Mouse (Mus musculus): ENCODE data around the gene Smurf1.

The Smurf1 gene

DNA sequence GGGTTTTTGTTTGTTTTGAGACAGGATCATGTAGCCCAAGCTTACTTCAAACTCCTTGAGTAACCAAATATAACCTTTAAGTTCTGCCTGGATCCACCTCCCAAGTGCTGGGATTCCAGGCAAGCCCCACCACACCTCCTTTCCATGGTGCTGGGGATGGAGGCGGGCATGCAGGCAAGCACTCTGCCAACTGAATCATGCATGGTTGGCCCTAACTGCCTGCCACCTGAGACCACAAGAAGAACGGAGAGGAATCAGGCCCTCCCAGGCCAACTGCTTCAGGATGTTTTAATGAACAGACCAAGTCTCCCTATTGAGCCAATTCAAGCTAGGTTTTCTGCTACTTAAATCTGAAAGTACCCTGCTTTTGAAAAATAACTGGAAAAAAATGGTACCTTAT, 13.1 kb downstream of the Smurf1 start:
- DNase-seq, result no peak

DNA sequence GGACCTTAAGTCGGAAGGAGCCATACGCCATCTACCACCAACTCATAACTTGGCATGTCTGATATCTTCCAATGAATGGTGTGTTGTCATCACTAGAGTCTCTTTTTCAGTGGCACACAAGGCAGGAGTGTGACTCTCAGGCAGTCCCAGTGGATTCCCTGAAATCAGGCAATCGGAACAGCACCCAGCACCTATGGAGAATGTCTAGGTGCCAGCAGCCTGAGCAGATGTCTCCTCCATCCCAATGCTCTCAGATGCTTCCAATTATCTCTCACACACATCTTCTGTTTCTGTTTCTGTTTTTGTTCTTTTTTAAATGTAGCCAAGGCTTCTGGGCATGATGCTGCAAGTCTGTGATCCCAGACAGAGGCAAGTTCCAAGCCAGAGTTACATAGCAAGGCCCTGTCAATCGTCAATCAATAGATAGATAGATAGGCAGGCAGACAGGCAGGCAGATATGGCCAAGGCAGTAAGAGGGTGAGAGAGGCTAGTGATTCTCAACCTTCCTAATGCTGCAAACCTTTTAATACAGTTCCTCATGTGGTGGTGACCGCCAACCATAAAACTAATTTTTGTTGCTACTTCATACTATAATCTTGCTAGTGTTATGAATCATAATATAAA, 15.1 kb downstream of the Smurf1 start:
- DNase-seq, result no peak

DNA sequence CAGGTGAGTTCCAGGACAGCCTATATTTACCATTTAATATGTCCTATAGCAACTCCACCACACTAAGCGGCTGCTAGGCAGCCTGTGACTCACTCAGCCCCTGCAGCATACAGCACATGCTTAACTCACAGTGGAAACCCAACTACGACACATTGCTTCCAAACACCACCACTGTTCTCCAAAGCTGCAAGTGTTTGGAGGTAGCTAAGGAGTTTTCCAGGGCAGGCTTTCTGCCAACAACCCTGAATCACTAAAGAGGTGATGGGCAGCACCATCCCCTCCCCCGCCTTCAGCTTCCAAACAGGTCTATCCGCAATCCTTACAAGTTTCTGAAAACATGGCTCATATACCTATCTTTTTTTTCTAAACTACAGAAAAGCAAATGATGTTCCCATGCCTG, 15.8 kb downstream of the Smurf1 start:
- DNase-seq, result no peak

DNA sequence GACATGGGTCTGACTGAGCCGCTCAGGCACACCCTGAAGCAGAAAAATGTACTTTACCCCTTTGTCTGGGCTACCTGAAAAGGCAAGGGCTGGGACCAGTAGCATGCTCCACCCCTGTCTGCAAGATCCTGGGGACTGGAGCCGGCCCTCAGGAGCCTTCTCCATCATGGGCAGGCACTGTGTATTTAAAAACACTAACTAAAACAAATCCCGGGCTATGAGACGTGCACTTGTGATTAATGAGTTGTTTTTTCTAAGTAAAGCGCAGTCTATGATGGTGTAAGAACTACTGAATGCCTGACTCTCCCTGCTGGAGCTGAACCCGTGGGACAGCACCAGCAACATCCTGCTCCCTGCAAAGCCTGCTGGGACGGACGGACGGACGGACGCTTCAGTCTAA, 17.2 kb downstream of the Smurf1 start:
- no peak for DNase-seq

DNA sequence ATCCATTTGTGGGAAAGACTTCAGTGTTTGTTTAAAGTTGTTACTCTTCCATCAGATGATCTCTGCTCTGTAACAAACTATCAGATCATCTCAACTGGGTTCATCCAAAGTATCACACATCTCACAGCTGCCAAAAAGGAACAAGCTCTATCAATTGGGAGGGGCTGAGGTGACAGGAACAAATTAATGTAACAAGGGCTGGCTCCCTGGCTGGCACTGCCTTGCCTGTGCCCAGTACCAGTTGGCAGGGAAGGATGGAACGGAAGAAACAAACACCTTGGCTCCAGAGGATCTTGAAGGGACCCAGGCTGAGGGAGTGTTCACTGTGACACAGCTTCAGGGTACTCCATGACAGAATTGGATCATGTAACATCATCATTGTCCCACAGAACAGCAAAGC, 17.6 kb downstream of the Smurf1 start:
- DNase-seq, result no peak

DNA sequence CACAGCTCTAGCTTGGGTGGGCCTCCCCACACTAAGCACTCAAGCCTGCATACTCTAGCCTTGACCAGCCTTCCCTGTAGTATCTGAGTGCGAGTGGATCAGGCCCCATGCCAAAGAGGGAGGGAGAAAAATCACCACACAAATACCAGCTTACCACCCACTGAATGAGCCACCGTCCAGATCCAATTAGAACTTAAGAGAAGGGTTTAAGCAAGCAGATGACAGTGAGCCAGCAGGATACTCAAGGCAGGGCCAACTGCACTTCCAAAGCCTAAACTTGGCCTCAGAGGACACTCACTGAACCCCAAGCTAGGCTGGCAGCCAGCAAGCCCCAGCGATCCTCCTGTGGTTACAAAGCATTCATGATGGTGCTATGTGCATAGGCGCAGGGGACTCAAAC, 19.6 kb downstream of the Smurf1 start:
- DNase-seq, result peak in 1 of 2 experiments; percentile 26

DNA sequence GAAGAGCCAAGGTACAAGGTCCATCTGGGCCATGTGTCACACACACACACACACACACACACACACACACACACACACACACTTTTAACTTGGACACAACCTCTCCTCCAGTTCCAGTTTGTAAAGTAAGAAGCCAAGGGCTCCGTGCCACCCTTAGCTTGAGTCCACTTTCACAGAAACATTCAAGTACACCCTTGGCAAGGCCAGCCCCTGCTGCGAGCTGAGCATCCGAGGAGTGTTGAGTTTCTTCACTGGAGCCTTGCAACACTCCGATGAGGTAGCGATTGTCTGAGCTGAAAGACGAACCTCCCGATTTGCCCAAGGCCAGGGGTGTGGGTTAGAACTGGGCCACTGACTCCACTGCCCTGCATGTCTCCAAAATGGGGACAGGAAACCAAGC, 20.7 kb downstream of the Smurf1 start:
- no peak for DNase-seq

DNA sequence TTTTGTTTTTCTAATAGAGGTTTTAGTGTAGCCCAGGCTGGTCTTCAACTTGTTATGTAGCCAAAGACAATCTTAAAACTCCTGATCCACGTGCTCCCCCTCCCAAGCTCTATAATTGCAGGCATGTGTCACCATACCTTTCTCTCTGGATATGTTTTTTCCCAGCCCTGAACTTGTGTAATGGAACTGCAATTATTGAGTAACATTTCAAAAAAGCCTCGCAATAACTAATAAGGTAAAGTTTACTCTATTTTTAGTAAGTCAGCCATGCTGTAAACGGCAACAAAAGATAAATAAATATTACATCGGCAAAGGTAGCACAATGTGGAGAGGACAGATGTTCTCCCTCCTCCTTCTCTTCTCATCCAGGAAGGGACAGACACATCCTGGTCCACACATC, 21.3 kb downstream of the Smurf1 start:
- no peak for DNase-seq

DNA sequence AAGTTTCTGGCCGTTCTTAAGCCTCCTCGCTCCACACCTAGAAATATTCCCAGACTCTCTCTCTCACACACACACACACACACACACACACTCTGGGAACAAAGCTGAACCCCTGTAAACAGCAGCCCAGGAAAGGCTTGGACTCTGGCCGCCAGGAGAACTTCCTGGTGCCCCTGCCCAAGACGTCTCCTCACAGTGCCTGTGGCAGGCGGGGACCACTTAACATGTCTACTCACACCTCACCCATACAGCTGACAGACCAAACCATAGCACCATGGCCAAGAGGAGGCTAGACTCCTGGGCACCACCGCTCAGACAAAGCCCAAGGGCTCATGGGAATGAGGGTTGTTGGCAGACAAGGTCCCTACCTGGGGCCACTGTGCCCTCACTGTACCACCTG, 22.3 kb downstream of the Smurf1 start:
- DNase-seq, result no peak

DNA sequence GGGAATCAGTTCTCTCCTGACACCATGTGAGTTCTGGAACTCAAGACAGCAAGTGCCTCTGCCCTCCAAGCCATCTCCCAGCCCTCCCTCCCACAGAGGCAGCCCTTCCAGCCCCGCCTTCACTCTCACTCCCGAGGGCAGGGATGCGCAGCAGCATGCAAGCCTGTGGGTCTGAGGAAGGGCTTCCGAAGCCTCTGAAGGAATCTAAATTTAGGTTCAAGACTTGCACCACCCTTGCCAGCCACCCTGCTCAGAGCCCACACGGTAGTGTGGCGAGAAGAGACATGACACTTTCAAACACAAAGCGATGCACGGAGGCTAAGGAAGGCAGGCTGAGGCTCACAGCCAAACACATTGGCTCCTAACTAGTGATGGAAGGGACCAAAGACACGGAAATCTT, 23.2 kb downstream of the Smurf1 start:
- DNase-seq, result no peak

DNA sequence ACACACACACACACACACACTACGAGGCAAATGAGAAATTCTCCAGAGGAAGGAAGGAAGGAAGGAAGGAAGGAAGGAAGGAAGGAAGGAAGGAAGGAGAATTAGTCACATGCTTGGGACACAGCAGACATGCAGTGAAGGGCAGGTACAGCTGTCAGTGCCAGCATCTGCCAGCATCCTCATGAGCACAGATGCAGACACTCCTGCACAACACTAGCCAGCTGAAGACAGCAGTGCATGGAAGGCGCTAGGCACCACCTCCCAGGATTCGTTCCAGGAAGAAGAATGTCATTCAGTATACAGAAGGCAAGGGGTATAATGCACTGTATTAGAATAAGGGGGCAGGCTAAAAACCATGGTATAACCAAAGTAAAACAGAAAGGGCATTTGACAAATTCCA, 24.7 kb downstream of the Smurf1 start:
- no peak for DNase-seq

DNA sequence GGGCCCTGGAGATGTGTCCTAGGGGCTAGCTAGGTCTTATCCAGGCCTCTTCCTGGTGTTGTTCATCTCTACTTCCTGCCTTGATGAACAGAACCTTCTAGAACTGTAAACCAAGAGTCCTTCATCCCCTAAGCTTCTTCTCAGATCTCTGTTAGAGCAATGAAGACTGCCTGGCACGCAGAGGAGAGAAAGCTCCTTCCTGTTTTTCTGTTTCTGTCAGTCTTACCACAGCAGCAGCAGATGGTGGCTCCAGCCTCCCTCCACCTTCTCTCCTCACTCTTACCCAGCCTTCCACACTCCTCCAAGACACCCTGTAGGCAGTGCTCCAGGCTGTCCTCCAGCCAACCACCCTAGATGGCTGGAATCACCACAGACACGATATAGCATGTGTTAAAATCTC, 28.3 kb downstream of the Smurf1 start:
- no peak for DNase-seq

DNA sequence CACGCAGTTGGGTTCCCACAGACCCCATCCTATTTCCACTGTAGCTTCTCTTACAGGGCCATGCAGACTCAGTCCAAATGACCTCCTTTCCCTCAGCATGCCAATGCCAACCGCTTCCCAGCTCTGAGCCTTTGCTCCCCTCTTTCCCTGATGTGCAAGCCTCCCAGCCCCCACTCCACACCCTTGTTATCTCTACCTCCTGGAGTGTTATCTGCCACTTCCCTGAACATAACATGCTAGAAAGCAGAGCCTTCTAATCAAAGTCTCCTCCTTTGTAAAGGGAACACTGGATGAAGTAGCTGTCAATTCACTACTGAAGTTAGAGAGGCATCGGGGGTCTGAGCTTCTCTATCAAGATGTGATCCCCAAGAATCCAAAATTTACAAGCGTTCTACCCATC, 32.2 kb downstream of the Smurf1 start:
- DNase-seq, result no peak

DNA sequence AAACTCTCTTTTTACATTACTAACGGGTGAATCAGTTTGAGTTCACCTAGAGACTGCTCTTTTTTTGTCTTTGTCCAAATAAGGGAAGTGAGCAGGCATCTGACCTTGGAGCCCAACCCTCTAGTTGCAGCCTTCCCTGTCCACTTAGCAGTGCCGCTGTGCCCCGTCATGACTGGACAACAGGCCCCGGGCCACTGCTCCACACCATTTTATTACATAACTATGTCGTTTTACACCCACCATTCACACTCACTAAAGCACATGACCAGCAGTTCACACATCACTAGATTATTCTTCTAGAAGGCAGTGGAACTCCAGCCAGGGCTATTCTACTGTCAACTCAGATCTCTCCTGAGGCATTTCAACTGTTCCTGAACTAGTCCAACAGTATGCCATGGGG, 33.8 kb downstream of the Smurf1 start:
- DNase-seq, result peak in 1 of 2 experiments; percentile 57

DNA sequence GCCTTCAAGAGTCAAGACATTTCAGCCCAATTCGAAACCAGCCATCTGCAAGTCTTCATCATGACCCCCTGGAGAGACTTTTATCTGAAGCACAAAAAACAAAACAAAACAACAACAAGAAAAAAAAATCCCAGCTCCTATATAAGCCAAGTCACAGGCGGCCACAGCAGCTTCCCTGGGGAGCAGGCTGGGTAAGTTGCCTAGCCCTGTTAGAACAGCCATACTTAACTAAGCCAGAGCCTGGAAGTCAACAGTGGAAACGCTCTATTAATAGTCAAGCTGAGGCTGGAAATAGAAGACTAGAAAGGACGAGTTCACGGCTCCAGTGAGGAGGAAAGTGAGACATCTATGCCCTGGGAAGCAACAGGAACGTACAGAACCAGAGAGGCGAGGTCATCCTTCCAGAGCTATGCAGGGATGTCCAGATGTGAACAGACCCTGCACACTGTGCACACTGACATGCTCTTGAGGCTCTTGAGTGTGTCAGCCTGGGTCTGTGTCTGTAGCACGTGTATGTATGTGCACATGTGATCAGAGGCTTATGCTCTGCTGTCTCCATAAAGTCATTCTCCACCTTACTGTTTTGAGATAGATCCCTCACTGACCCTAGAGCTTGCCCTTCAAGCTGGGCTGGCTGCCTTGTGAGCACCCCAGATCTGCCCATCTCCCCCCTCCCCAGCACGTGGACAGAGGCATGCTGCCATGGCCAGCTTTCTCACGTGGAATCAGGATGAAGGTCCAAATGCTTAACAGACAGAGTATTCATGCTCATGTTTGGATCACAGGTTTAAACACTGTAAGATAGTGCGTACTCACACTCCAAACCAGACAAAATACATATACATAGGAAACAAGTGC, 36.6 kb downstream of the Smurf1 start:
- DNase-seq, result peak; percentile 49 to 55

DNA sequence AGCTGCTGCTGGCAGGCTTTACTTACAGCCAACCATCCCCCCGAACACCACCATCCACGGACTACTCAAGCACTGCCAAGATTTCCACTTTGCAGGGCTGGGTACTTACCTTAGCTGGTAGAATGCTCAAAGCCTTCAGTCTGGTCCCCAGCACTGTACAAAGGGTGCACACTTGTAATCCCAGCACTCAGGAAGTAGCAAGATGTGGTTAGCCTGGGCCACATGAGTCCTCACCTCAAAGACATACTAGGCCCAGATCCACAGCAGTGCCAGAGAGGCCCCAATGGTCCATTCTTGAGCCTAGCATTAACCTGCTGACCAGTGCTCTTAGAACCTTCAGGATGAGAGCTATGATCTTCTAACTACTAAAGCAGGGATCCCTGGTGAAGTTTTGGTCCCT, 39.4 kb downstream of the Smurf1 start:
- DNase-seq, result no peak

DNA sequence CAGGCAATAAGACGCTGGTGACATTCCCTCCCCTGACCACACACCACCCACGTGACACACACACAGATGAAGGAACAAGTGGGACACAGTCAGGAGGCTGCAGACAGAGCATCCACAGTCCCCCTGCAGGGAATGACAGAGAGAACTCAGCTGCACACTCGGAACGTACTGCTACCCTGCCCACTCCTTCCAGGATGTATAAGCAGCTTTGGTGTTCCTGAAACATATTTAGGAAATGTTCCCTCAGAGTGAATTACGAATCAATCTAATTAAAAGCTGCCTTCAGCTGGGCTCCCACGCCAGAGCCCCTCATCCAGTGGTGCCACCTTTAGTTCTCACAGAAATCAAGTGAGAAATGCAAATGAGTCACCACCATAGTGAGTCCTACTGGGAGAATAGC, 42.3 kb downstream of the Smurf1 start:
- no peak for DNase-seq

DNA sequence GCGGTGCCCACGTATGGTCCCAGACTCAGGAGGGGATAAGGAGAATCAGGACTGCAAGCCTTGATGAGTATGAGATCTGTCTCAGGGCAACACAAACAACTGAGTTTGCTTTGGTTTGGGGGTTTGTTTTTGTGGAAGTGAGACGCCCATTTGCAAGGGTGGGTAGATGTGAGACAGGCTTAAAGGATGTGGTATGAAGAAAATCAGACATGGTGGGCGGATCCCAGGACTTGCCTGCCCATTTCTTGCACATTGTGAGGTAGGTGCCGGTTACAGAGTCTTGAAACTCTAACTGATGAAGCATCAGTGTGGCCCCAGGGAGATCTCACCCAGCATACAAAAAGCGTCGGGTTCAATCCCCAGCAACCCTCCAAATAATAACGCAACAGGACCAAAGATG, 45.9 kb downstream of the Smurf1 start:
- no peak for DNase-seq

DNA sequence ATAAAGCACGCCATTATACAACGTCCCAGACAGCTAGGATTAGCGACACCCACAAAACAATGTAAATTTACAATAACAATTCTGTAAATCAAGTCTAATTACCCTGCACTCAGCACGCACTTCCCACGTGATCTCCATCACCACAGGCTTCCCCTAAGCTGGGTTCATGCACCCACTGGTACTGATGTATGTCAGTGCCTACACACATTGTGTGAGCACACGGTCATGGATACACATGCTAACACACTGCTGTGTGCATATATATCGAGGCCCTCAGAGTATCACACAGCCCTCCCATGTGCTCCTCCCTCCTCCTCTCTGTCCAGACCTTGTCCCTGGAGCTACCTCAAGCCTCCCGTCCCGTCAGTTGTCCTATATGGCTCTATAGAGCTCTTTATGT, 46.5 kb downstream of the Smurf1 start:
- no peak for DNase-seq

DNA sequence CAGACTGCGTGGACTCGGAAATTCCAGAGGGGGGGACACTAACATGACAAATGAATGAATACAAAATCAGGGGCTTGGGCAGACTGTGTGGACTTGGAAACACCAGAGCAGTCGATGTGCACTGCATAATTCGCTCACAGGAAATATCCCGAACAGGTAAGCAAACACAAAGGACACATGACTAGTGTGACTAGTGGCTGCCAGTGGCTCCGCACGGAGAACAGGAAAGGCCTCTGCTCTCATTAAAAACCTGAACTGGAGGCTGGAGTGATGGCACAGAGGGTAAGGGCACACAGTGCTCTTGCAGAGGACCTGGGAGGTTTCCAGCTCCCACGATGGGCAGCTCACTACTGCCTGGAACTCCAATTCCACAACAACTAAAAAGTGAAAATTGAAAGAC, 47.4 kb downstream of the Smurf1 start:
- no peak for DNase-seq

DNA sequence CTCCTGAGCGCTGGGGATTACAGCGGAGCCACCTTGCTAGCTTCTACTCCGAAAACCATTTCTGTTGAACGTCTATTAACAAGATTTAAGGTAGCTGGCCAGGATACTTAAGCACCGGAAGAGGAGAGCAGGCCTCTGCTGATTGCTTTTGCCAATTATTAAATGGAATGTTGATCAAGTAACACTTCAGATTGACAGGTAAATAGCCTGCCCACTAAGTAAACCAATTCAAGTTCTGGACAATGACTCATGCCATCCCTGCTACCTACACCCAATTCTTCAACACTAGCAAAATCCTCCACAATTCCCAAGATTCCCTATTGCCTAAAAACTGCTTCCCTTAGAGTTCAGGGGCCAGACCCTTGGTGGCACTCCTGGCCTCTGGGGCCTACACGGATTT, 48.5 kb downstream of the Smurf1 start:
- no peak for DNase-seq

DNA sequence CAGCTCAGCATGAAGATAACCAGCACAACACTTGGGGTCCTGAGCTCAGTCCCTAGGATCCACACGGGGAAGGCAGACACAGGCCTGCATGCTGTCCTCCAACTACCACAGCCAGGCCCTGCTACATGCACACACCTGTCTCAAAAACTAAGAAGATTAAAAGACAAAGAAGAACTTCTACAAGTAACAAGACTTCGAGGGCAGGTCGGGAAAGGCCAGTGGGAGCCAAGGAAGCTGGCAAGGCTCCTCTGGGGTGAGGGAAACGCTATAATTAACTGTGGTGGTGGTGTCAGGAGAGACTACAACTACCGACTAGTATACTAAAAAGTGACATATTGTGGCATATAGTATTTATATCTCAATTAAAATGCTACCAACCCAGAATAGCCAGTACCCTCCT, 49.8 kb downstream of the Smurf1 start:
- DNase-seq, result no peak

DNA sequence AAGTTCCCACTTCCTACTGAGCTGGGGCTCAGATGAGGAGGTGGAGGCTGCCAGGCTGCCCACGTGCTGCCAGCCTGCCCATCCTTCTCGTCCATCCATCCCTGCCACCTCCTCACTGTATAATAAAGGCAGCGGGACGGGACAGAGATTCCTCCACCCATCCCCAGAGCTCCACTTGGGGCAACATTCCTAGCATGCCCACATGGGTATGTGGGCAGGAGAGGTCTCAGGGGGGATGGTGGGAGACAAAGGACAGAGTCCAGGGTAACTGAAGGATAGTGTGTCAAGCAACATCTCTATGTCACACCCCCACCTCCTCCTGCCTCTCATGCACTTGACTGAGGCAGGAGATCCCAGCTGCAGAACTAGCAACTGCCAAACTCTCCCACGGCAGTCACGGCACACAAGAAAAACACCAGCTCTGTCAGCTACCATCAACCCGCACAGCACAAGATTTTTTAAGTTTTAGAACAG, 51.2 kb downstream of the Smurf1 start:
- DNase-seq, result peak in 1 of 2 experiments; percentile 41

DNA sequence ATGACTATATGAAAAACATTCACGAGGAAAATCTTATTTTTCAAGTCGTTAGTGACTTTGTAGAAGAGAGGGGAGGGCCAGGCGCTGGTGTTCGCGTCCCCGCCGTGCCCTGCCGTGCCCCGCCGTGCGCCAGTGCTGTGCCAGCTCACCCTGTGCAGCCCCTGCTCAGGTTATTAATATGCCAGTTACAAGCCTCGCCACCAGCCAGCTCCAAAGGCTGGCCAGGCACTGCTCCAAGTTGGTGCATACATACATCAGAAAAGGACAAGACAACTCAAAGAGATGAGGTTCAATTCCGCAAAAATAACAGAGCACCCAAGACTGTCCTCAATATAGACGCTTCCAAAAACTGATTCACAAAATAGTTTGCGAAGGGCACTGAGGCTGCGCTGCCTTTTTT, 51.7 kb downstream of the Smurf1 start:
- DNase-seq, result no peak

DNA sequence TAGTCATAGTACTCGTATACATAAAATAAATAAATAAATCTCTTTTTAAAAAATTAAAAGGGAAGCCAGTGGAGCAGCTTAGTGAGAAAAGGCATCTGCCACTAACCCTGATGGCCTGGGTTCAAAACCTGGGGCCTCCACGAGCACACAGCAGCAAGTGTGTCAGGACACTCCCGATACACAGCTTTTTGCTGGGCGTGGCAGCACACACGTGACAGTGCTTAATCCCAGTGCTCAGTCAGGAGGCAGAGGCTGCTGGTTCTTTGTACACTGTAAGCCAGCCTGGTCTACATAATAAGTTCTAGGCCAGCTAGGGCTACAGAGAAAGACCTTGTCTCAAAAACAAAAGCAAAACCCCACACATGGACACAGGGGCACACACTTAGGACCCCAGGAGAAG, 52.3 kb downstream of the Smurf1 start:
- DNase-seq, result no peak

All from kidney, adult 8-10 months (tissue).